Mouse (Mus musculus) MEL (cell line): ENCODE results near the gene Sult4a1.
A peak's percentile ranks its signal among the peaks of the same experiment; 100 is the strongest.

Experiments used
- CTCF ChIP-seq, 3 experiments: IDR thresholded peaks in 2 of 3; conservative IDR thresholded peaks in 1 of 3; 2 replicates each; pipeline ENCODE4 v1.5.1; 2011 to 2012; ENCODE audit warnings: low read length in 3 of 3, low read depth in 2 of 3, mild to moderate bottlenecking in 2 of 3, improper control_type of control experiment in 1 of 3, inconsistent platforms in 1 of 3, mixed read lengths in 1 of 3, moderate library complexity in 1 of 3; ENCODE audit not compliant: control insufficient read depth in 1 of 3, insufficient read depth in 1 of 3, poor library complexity in 1 of 3, severe bottlenecking in 1 of 3
- EP300 ChIP-seq, 2 experiments: IDR thresholded peaks; 2 replicates each; pipeline ENCODE4 v1.6.1; 2011; ENCODE audit warnings: improper control_type of control experiment in 2 of 2, low read length in 2 of 2, low read depth in 1 of 2, mild to moderate bottlenecking in 1 of 2
- NRF1 ChIP-seq: IDR thresholded peaks from 2 replicates; pipeline ENCODE4 v1.6.1; 2014; ENCODE audit warnings: low read depth, mild to moderate bottlenecking, inconsistent platforms, low read length, improper control_type of control experiment, moderate library complexity; ENCODE audit not compliant: poor library complexity, insufficient read depth, severe bottlenecking
- USF1 ChIP-seq: IDR thresholded peaks from 2 replicates; pipeline ENCODE4 v1.6.1; 2014; ENCODE audit warnings: low read depth, mild to moderate bottlenecking, inconsistent platforms, low read length, improper control_type of control experiment, moderate library complexity

DNA sequence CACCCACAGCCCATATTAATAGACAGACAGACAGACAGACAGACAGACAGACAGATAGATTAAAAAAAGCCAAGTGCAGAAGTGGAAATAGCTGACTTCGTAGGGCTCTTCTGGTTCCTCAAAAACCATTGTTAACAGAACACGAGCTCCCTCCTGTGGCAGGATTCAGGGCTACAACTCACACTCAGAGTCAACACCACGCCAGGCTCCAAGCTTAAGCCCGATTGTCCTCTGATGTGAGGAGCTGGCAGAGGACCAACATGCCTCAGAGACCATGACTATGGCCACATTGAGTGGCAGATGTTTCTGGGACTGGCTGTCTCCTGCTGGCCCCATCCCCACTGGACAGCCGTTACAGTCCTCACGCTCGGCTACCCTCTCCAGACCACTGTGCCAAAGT is 33.3 kb downstream of the Sult4a1 start:
- no peak for TF ChIP-seq NRF1
- peak; percentile 13 to 30 (median 26); a peak in 4 of 6 replicates for TF ChIP-seq CTCF (IDR thresholded peaks at IDR 0.05 in 2 of 3, conservative IDR thresholded peaks at IDR 0.05 in 1 of 3; ENCODE audit: control insufficient read depth in 1 of 3, insufficient read depth in 1 of 3, low read depth in 2 of 3, low read length in 3 of 3, poor library complexity in 1 of 3, severe bottlenecking in 1 of 3)
- TF ChIP-seq USF1, result no peak
- TF ChIP-seq EP300 (IDR thresholded peaks at IDR 0.05; ENCODE audit: low read depth in 1 of 2, low read length in 2 of 2), result no peak
